Mouse (Mus musculus) ovary, postnatal 36 days (tissue): ENCODE measurements around the gene Hyal3.

Source experiments
- DNase-seq: peaks from one replicate; pipeline ENCODE4 v3.0.0; 2022; ENCODE audit warnings: low spot score, mixed read lengths

The Hyal3 gene

GRCm38 (mm10) chr9:107634406-107635278, 54.0 kb downstream of the Hyal3 start:
- no peak for DNase-seq

GRCm38 (mm10) chr9:107635279-107636028, 54.8 kb downstream of the Hyal3 start, which contains the start of gene Gnai2:
Gene Gnai2, minus strand, starts transcription at chr9:107635367.
- peak; percentile 97 for DNase-seq
